Mouse (Mus musculus) c-Kit-positive CD71-positive TER-119-positive erythroid progenitor cells, embryonic 14.5 days (primary cell): Measurements from ENCODE around the gene Gh.

Experiments
- DNase-seq: peaks from one replicate; pipeline ENCODE4 v3.0.0-alpha.2; 2013; ENCODE audit warnings: low spot score

Gene Gh

GRCm38 (mm10) chr11:106308162-106308561 is 6.5 kb upstream of the Gh start:
- DNase-seq = no peak

- DNase-seq = no peak
Observed at GRCm38 (mm10) chr11:106307432-106307831, 5.8 kb upstream of the Gh start.

- DNase-seq = no peak
Observed at GRCm38 (mm10) chr11:106306758-106307157, 5.1 kb upstream of the Gh start.

- no peak for DNase-seq
Observed at GRCm38 (mm10) chr11:106306065-106306385, 4.4 kb upstream of the Gh start.

- DNase-seq = no peak
Observed at GRCm38 (mm10) chr11:106305348-106306064, 3.8 kb upstream of the Gh start.

GRCm38 (mm10) chr11:106302634-106303033 is 969 bp upstream of the Gh start:
- DNase-seq = peak; percentile 61

GRCm38 (mm10) chr11:106291861-106292260 is 9.8 kb downstream of the Gh start:
- no peak for DNase-seq

GRCm38 (mm10) chr11:106290376-106290775 is 11.3 kb downstream of the Gh start:
- DNase-seq = no peak

GRCm38 (mm10) chr11:106289369-106289768 is 12.3 kb downstream of the Gh start:
- DNase-seq = no peak

- no peak for DNase-seq
Observed at GRCm38 (mm10) chr11:106286987-106287386, 14.7 kb downstream of the Gh start.

- no peak for DNase-seq
Observed at GRCm38 (mm10) chr11:106286206-106286605, 15.5 kb downstream of the Gh start.

- no peak for DNase-seq
Observed at GRCm38 (mm10) chr11:106284126-106284525, 17.5 kb downstream of the Gh start.

GRCm38 (mm10) chr11:106283371-106283770 is 18.3 kb downstream of the Gh start:
- no peak for DNase-seq

GRCm38 (mm10) chr11:106282452-106282851 is 19.2 kb downstream of the Gh start:
- DNase-seq = no peak

- DNase-seq = peak; percentile 90
Observed at GRCm38 (mm10) chr11:106276454-106276853, 25.2 kb downstream of the Gh start, which contains the start of gene Tcam1. Gene Tcam1 (plus strand): TSS chr11:106276672.

- DNase-seq = no peak
Observed at GRCm38 (mm10) chr11:106274971-106275411, 26.7 kb downstream of the Gh start.

GRCm38 (mm10) chr11:106274374-106274773 is 27.3 kb downstream of the Gh start:
- DNase-seq = no peak

- no peak for DNase-seq
Observed at GRCm38 (mm10) chr11:106273811-106274210, 27.9 kb downstream of the Gh start.

- DNase-seq = no peak
Observed at GRCm38 (mm10) chr11:106273311-106273684, 28.4 kb downstream of the Gh start.

- DNase-seq = peak; percentile 99
Observed at GRCm38 (mm10) chr11:106272644-106273310, 28.9 kb downstream of the Gh start, which contains the start of gene Smarcd2. Gene Smarcd2 (minus strand): TSS chr11:106272972.

GRCm38 (mm10) chr11:106271794-106272643 is 29.6 kb downstream of the Gh start:
- peak; percentile 28 for DNase-seq

- no peak for DNase-seq
Observed at GRCm38 (mm10) chr11:106271131-106271793, 30.4 kb downstream of the Gh start.
